Mouse (Mus musculus) small intestine, adult 2 months (tissue): Measurements from ENCODE around the gene Nup210l.

Experiments
- CTCF ChIP-seq: fragments of 200-500 bp; IDR thresholded peaks from 2 replicates; pipeline ENCODE4 v1.5.1; 2012; ENCODE audit warnings: low read depth, mild to moderate bottlenecking, control low read depth, inconsistent platforms, low read length, moderate library complexity, mixed read lengths; ENCODE audit not compliant: insufficient replicate concordance, insufficient read length; ENCODE audit errors: extremely low read depth
- POLR2A ChIP-seq: fragments of 200-500 bp; IDR thresholded peaks from 2 replicates; pipeline ENCODE4 v1.6.1; 2012; ENCODE audit warnings: low read depth, mild to moderate bottlenecking, control low read depth, inconsistent platforms, low read length, moderate library complexity

- no peak for TF ChIP-seq POLR2A
- no peak for TF ChIP-seq CTCF
Measured at GRCm38 (mm10) chr3:90190859-90191510, 87.1 kb downstream of the Nup210l start.
